Mouse (Mus musculus): ENCODE results near the gene Tlx2. TPM values are rescaled to one million over a fixed set of nuclear protein-coding genes. Genes with fewer than 3 reads are reported as not detected.

Tlx2 gene
- total RNA-seq, 1 experiment from 2014 or later: not detected

- ATAC-seq (ENCODE audit: extremely low read depth, insufficient number of reproducible peaks, low FRiP score, poor library complexity, severe bottlenecking): no peak
Measured at GRCm38 (mm10) chr6:83031921-83032590, 38.0 kb downstream of the Tlx2 start.

- no peak for ATAC-seq (ENCODE audit: extremely low read depth, insufficient number of reproducible peaks, low FRiP score, poor library complexity, severe bottlenecking)
Measured at GRCm38 (mm10) chr6:83031111-83031510, 39.0 kb downstream of the Tlx2 start.

DNA sequence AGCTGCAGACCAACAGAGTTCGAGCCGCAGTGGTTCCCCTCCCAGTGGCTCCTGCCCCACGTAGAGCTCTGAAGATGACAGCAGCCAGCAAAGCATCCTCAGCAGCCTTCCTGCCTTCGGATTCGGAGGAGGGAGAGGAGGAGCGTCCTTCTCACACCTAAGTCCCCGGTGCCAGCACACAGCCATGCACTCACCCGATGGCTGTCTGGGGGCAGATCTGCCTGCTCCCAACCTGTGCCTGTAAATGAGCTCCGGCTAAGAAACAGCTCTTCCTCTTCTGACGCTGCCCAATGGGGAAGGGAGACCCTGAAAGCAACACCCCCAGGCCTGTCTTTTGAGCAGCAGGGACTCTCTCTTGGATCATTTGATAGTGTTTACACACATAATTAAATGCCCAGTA lies 40.3 kb downstream of the Tlx2 start:
- ATAC-seq (ENCODE audit: extremely low read depth, insufficient number of reproducible peaks, low FRiP score, poor library complexity, severe bottlenecking): no peak

DNA sequence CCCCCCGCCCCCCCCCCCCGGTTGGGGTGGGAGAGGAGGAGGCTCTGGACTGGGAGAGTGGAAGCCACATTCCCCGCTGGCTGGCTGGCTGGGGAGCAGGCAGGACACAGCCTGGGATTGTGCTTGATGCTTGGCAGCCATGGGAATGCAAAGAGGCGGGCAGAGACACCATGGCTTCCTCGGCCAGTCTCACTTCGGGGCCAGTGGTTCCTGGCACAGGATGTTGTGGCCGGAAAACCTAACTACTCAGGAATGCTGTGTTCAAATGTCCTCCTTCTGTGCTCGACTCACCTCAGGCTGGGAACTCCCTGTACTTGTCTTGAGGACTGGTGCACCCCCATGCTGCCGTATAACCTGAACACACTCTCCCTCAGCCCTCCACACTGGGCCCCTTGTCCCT lies 42.4 kb downstream of the Tlx2 start:
- no peak for ATAC-seq (ENCODE audit: extremely low read depth, insufficient number of reproducible peaks, low FRiP score, poor library complexity, severe bottlenecking)

DNA sequence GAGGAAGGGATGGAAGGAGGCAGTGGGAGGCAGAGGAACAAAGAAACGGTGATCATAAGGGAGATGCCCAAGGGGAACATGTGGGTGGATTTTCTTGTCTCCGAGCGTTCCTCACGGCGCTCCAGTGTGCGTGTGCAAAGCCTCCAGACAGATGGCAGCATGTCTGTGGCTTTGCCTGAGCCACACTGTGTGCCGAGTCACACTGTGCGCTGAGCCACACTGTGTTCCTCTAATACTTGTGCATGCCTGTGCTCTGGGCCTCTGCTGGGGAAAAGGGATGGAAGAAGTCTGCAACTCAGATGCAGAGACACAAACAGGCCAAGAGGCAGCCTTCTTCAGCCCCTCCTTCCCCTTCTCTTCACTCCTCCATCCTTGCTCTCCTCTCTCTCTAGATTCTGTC lies 42.8 kb downstream of the Tlx2 start:
- ATAC-seq (ENCODE audit: extremely low read depth, insufficient number of reproducible peaks, low FRiP score, poor library complexity, severe bottlenecking): no peak

DNA sequence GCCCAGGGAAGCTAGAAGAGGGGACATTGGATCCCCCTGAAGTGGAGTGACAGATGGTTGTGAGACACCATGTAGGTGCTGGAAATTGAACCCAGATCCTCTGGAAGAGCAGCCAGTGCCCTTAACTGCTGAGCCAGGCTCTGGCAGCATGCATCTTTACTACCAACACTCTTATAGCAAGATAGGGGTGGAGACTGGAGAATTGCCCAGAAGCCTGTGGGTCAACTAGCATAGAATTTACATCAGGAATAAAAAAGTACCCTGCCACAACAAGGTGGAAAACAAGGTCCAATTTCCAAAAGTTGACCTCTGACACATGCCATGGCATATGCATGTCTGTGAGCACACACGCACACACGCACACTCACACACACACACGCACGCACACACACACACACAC lies 44.9 kb downstream of the Tlx2 start:
- no peak for ATAC-seq (ENCODE audit: extremely low read depth, insufficient number of reproducible peaks, low FRiP score, poor library complexity, severe bottlenecking)

DNA sequence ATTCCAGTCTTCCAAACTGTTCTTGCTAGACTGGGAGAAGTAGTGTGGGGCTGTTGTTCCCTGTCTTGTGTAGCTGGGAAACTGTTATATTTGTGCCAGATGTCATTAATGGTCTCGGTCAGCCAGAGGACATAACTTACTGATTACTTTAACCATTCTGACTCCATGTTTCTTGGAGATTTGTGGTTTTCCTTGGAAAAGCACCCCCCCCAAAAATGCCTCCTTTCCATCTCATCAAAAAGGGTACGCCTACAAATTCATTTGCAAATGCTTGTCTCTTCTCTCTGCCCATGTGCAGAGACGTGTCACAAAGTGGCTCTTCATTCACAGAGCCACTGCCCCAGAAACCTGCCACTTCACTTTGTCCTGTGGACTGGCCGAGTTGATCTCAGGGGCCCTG lies 45.7 kb downstream of the Tlx2 start:
- ATAC-seq (ENCODE audit: extremely low read depth, insufficient number of reproducible peaks, low FRiP score, poor library complexity, severe bottlenecking): no peak

DNA sequence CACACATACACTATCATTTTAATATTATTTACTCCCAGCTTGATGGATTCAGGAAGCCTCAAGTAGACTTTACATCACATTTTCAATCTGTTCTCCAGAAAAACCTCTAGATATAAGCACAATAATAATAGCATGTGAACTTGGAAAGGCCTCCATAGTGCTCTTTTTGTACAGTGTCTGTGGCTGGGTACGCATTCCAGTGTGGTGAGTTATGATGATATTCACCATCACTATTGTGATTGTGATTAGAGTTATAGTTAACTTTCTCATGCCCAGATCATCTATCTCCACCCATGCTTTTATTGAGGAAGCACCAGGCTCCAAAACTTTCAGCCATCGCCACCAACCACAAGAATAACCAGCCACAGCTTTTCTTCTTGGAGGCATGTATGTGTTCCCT lies 46.3 kb downstream of the Tlx2 start:
- ATAC-seq (ENCODE audit: extremely low read depth, insufficient number of reproducible peaks, low FRiP score, poor library complexity, severe bottlenecking): no peak

- ATAC-seq (ENCODE audit: extremely low read depth, insufficient number of reproducible peaks, low FRiP score, poor library complexity, severe bottlenecking): no peak
Measured at GRCm38 (mm10) chr6:83023008-83023407, 47.1 kb downstream of the Tlx2 start.

DNA sequence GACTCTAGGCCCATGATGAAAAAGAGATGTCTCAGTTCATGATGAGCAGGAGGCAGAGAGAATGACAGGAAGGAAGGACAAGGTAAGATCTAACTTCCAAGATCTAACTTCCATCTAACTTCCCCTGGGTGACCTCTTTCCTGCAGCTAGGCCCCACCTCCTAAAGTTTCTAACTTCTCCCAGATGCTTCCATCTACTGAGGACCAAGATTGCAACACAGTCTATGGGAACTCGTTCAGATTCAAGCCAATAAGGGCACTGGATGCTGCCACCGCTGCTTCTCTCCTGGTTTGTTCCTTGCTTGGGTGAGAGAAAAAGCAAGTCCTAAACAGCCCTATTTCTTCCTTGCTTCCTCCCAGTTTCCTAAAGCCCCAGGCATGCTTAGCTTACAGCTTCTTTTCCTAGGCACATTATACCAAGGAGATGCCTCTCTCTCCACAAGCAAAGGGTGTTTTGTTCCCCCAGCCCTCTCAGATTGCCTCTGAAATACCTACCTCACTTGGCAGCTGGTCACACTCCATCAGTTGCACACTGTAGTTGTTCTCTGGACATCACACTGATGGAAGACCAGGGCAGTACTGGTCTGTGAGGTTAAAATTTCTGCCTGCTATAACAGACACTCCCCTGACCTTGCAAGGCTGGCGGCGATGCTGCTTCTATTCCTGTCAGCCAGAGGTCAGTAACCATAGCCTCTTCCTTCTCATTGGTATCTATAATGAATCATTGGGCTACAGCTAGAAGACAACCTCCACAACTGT lies 49.1 kb downstream of the Tlx2 start:
- no peak for ATAC-seq (ENCODE audit: extremely low read depth, insufficient number of reproducible peaks, low FRiP score, poor library complexity, severe bottlenecking)

DNA sequence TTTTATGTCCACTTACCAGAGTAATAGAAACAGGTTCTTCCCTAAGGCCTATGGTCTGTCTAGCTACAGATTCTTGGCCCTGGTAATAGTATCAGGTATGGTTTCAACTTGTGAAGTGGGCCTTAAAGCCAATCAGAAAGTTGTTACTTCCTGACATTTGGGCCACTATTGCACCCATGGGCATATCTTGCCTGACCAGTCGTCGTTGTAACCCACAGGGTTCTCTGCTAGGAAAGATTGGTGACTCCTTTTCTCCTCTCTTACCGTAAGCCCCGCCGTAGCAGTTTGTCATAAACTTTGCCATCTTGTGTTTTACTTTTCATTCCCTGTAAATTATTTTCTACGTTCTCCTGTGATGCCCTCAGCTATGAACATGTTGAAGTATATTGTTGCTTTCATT lies 50.0 kb downstream of the Tlx2 start:
- ATAC-seq (ENCODE audit: extremely low read depth, insufficient number of reproducible peaks, low FRiP score, poor library complexity, severe bottlenecking): no peak

GRCm38 (mm10) chr6:83019044-83019443 lies 51.0 kb downstream of the Tlx2 start:
- ATAC-seq (ENCODE audit: extremely low read depth, insufficient number of reproducible peaks, low FRiP score, poor library complexity, severe bottlenecking): no peak

Other genes starting within 250 kb of the Tlx2 start
- 0.58 and 1.5 TPM in 2 replicates for gene Sema4f, start 130.5 kb downstream of the Tlx2 start, total RNA-seq (2017)
- gene M1ap, start 123.4 kb downstream of the Tlx2 start, total RNA-seq (2017): 1.1 and 2.1 TPM in 2 replicates
- 20.7 and 25.4 TPM in 2 replicates for gene Dok1, start 36.8 kb downstream of the Tlx2 start, total RNA-seq (2017)
- gene Loxl3, start 36.1 kb downstream of the Tlx2 start, total RNA-seq (2017): 0.47 and 0.74 TPM in 2 replicates
- 221 and 242 TPM in 2 replicates for gene Aup1, start 15.8 kb downstream of the Tlx2 start, total RNA-seq (2017)
- 33.3 and 36.1 TPM in 2 replicates for gene Htra2, start 15.0 kb downstream of the Tlx2 start, total RNA-seq (2017)
- 2.5 and 4.3 TPM in 2 replicates for gene Dqx1, start 12.4 kb downstream of the Tlx2 start, total RNA-seq (2017)
- gene Pcgf1, start 7.6 kb upstream of the Tlx2 start, total RNA-seq (2017): 9.5 and 15.0 TPM in 2 replicates
- not detected in 2 replicates for gene Lbx2, start 16.1 kb upstream of the Tlx2 start, total RNA-seq (2017)
- gene Ccdc142, start 31.3 kb upstream of the Tlx2 start, total RNA-seq (2017): 8.6 and 11.9 TPM in 2 replicates
- gene Gm42688, start 31.3 kb upstream of the Tlx2 start, total RNA-seq (2017): 6.6 and 7.6 TPM in 2 replicates
- gene Mrpl53, start 38.7 kb upstream of the Tlx2 start, total RNA-seq (2017): 8.8 and 20.5 TPM in 2 replicates
- 36.2 and 36.5 TPM in 2 replicates for gene Mogs, start 45.2 kb upstream of the Tlx2 start, total RNA-seq (2017)
- 79.6 and 83.8 TPM in 2 replicates for gene Wbp1, start 51.3 kb upstream of the Tlx2 start, total RNA-seq (2017)
- gene Ino80b, start 55.1 kb upstream of the Tlx2 start, total RNA-seq (2017): 52.8 and 57.5 TPM in 2 replicates
- gene Rtkn, start 65.2 kb upstream of the Tlx2 start, total RNA-seq (2017): not detected in 2 replicates
- 0.49 TPM in 1 of 2 replicates, not detected in the other for gene Wdr54, start 86.1 kb upstream of the Tlx2 start, total RNA-seq (2017)
- not detected in 2 replicates for gene 1700003E16Rik, start 86.1 kb upstream of the Tlx2 start, total RNA-seq (2017)
- gene Dctn1, start 95.6 kb upstream of the Tlx2 start, total RNA-seq (2017): 80.4 and 83.4 TPM in 2 replicates
- gene Slc4a5, start 149.5 kb upstream of the Tlx2 start, total RNA-seq (2017): not detected in 2 replicates

All from neutrophil, adult 5-6 weeks (primary cell).